Mouse (Mus musculus) midbrain, embryonic 16.5 days (tissue): ENCODE results near the gene Olfr279. TPM values are rescaled to one million over a fixed set of nuclear protein-coding genes. Genes with fewer than 3 reads are reported as not detected.

Experiments used
- ATAC-seq: fragments of 200-750 bp; cut with Nextera tagmentation; 2 replicates; pipeline ENCODE4 v1.8.0; 2017; ENCODE audit warnings: moderate TSS enrichment
- H3K27ac ChIP-seq: fragments of 300-500 bp; sonication (generic); 2 replicates; pipeline ENCODE4 v1.5.1; 2014; ENCODE audit warnings: mild to moderate bottlenecking, low read length, mixed read lengths
- H3K27me3 ChIP-seq: fragments of 300-500 bp; sonication (generic); 2 replicates; pipeline ENCODE4 v1.6.1; 2014; ENCODE audit warnings: low read depth, low read length, mixed read lengths; ENCODE audit not compliant: control insufficient read depth, insufficient read depth
- H3K36me3 ChIP-seq: fragments of 300-500 bp; sonication (generic); 2 replicates; pipeline ENCODE4 v1.6.1; 2014; ENCODE audit warnings: mild to moderate bottlenecking, low read length, moderate library complexity, mixed read lengths; ENCODE audit not compliant: control insufficient read depth, insufficient read depth
- H3K4me1 ChIP-seq: fragments of 300-500 bp; sonication (generic); 2 replicates; pipeline ENCODE4 v1.6.1; 2014; ENCODE audit warnings: mild to moderate bottlenecking, low read length, mixed read lengths; ENCODE audit not compliant: control insufficient read depth, insufficient read depth
- H3K4me2 ChIP-seq: fragments of 300-500 bp; sonication (generic); 2 replicates; pipeline ENCODE4 v1.6.1; 2014; ENCODE audit warnings: mild to moderate bottlenecking, low read length, mixed read lengths
- H3K4me3 ChIP-seq: fragments of 300-500 bp; sonication (generic); 2 replicates; pipeline ENCODE4 v1.5.1; 2014; ENCODE audit warnings: low read depth, mild to moderate bottlenecking, low read length, moderate library complexity, mixed read lengths
- H3K9ac ChIP-seq: fragments of 300-500 bp; sonication (generic); 2 replicates; pipeline ENCODE4 v1.6.1; 2014; ENCODE audit warnings: low read depth, low read length, mixed read lengths
- H3K9me3 ChIP-seq: fragments of 300-500 bp; sonication (generic); replicated peaks from 2 replicates; pipeline ENCODE4 v1.6.1; 2014; ENCODE audit warnings: mild to moderate bottlenecking, low read length, mixed read lengths; ENCODE audit not compliant: control insufficient read depth, poor library complexity, severe bottlenecking
- WGBS: fragments of 180-500 bp; shearing (Covaris S2); extraction: QIAGEN DNeasy Blood & Tissue Kit; methylation state at CpG from one replicate; pipeline ENCODE4 v1.1.7; 2014; 5-methylcytosine and 5-hydroxymethylcytosine counted together
- polyA plus RNA-seq: library from polyadenylated mRNA; unstranded; fragments of >200 nt; fragmentation: Nextera tagmentation; extraction: Ambion mirVana; gene quantifications from 2 replicates; pipeline ENCODE4 v1.2.1, GENCODE M21; 2015

Gene Olfr279
- polyA plus RNA-seq, 1 experiment from 2014 or later: not detected

- ATAC-seq: no peak
- peak overlapping the region; percentile 99 for H3K27ac ChIP-seq
- peak overlapping the region; percentile 82 for H3K4me3 ChIP-seq
- WGBS: under 1% methylated on average over 18 of the region's 18 CpGs
- peak overlapping the region; percentile 94 for H3K9ac ChIP-seq
- peaks cover 15% of the 10 kb centered on the region for H3K36me3 ChIP-seq
- peak overlapping the region; percentile 82 for H3K4me2 ChIP-seq
- no peaks in the 10 kb centered on the region for H3K27me3 ChIP-seq
- peaks cover 20% of the 10 kb centered on the region for H3K4me1 ChIP-seq
- H3K9me3 ChIP-seq: no peaks in the 10 kb centered on the region
These were observed 40.9 kb downstream of the Olfr279 start for GRCm38 (mm10) chr15:98533035-98533531.

- WGBS: under 1% methylated on average over 56 of the region's 70 CpGs
- ATAC-seq: peak; percentile 100
- Histone ChIP-seq H3K4me1 (peaks cover 20% of the 10 kb centered on the region), H3K9ac (peak within 1 kb of the TSS; percentile 94), H3K27me3 (no peaks in the 10 kb centered on the region), H3K36me3 (peaks cover 15% of the 10 kb centered on the region), H3K9me3 (no peaks in the 10 kb centered on the region), H3K4me3 (peak within 1 kb of the TSS; percentile 82), H3K4me2 (peak within 1 kb of the TSS; percentile 82), H3K27ac (peak within 1 kb of the TSS; percentile 99)
These were observed 41.9 kb downstream of the Olfr279 start, which contains the start of gene Kansl2 for GRCm38 (mm10) chr15:98533881-98534627. Gene Kansl2 (minus strand): TSS chr15:98534264.

- Histone ChIP-seq H3K27ac (no peak overlapping the region), H3K9me3 (no peaks in the 10 kb centered on the region), H3K9ac (no peak overlapping the region), H3K4me1 (peaks cover 19% of the 10 kb centered on the region), H3K36me3 (peaks cover 15% of the 10 kb centered on the region), H3K4me2 (no peak overlapping the region), H3K27me3 (no peaks in the 10 kb centered on the region), H3K4me3 (no peak overlapping the region)
- no peak for ATAC-seq
- 91% methylated on average over 4 of the region's 4 CpGs for WGBS
These were observed 43.7 kb downstream of the Olfr279 start for GRCm38 (mm10) chr15:98535921-98536320.

- Histone ChIP-seq H3K4me2 (no peak overlapping the region), H3K36me3 (peaks cover 12% of the 10 kb centered on the region; the same call in 1 of the 2 replicates), H3K9ac (no peak overlapping the region), H3K4me3 (no peak overlapping the region), H3K27me3 (no peaks in the 10 kb centered on the region), H3K4me1 (peaks cover 14% of the 10 kb centered on the region), H3K27ac (no peak overlapping the region), H3K9me3 (no peaks in the 10 kb centered on the region)
- ATAC-seq: no peak
- WGBS: 91% methylated on average over 8 of the region's 8 CpGs
These were observed 44.8 kb downstream of the Olfr279 start for GRCm38 (mm10) chr15:98536828-98537510.

- H3K36me3 ChIP-seq: peaks cover 13% of the 10 kb centered on the region; the same call in 1 of the 2 replicates
- no peaks in the 10 kb centered on the region for H3K27me3 ChIP-seq
- no peak overlapping the region for H3K9ac ChIP-seq
- no peak overlapping the region for H3K4me2 ChIP-seq
- 77% methylated on average over 4 of the region's 4 CpGs for WGBS
- no peak overlapping the region for H3K4me3 ChIP-seq
- no peak for ATAC-seq
- no peak overlapping the region for H3K27ac ChIP-seq
- no peaks in the 10 kb centered on the region for H3K9me3 ChIP-seq
- peaks cover 6% of the 10 kb centered on the region for H3K4me1 ChIP-seq
These were observed 45.7 kb downstream of the Olfr279 start for GRCm38 (mm10) chr15:98537923-98538322.

- 93% methylated on average over 6 of the region's 6 CpGs for WGBS
- Histone ChIP-seq H3K4me3 (no peak overlapping the region), H3K4me1 (no peaks in the 10 kb centered on the region), H3K27me3 (no peaks in the 10 kb centered on the region), H3K27ac (no peak overlapping the region), H3K9me3 (no peaks in the 10 kb centered on the region), H3K4me2 (no peak overlapping the region), H3K9ac (no peak overlapping the region), H3K36me3 (peaks cover 33% of the 10 kb centered on the region)
- ATAC-seq: no peak
These were observed 48.9 kb downstream of the Olfr279 start for GRCm38 (mm10) chr15:98541064-98541463.

GRCm38 (mm10) chr15:98543341-98543740 is 51.1 kb downstream of the Olfr279 start:
- Histone ChIP-seq H3K9ac (no peak overlapping the region), H3K36me3 (peaks cover 34% of the 10 kb centered on the region), H3K27ac (no peak overlapping the region), H3K4me1 (no peaks in the 10 kb centered on the region), H3K27me3 (no peaks in the 10 kb centered on the region), H3K4me2 (no peak overlapping the region), H3K4me3 (no peak overlapping the region), H3K9me3 (no peaks in the 10 kb centered on the region)
- 80% methylated on average over 4 of the region's 4 CpGs for WGBS
- ATAC-seq: no peak

GRCm38 (mm10) chr15:98545151-98545550 is 52.9 kb downstream of the Olfr279 start:
- no peak overlapping the region for H3K27ac ChIP-seq
- WGBS: 95% methylated on average over 3 of the region's 3 CpGs
- ATAC-seq: no peak
- no peaks in the 10 kb centered on the region for H3K9me3 ChIP-seq
- H3K4me3 ChIP-seq: no peak overlapping the region
- peaks cover 37% of the 10 kb centered on the region for H3K36me3 ChIP-seq
- no peaks in the 10 kb centered on the region for H3K27me3 ChIP-seq
- H3K4me1 ChIP-seq: no peaks in the 10 kb centered on the region
- H3K9ac ChIP-seq: no peak overlapping the region
- no peak overlapping the region for H3K4me2 ChIP-seq

- no peak overlapping the region for H3K4me3 ChIP-seq
- no peaks in the 10 kb centered on the region for H3K27me3 ChIP-seq
- no peak overlapping the region for H3K4me2 ChIP-seq
- H3K36me3 ChIP-seq: peaks cover 39% of the 10 kb centered on the region
- H3K4me1 ChIP-seq: no peaks in the 10 kb centered on the region
- no peak for ATAC-seq
- H3K9ac ChIP-seq: no peak overlapping the region
- WGBS: 90% methylated on average over 5 of the region's 5 CpGs
- no peaks in the 10 kb centered on the region for H3K9me3 ChIP-seq
- H3K27ac ChIP-seq: no peak overlapping the region
These were observed 54.6 kb downstream of the Olfr279 start for GRCm38 (mm10) chr15:98546843-98547242.
